Mouse (Mus musculus): ENCODE data around the gene Tespa1.
"Not testable (repeated sequence)": the region's sequence is repeated elsewhere in the genome, so short reads cannot be mapped to it uniquely, and the experiment has no call there.

The Tespa1 gene

DNA sequence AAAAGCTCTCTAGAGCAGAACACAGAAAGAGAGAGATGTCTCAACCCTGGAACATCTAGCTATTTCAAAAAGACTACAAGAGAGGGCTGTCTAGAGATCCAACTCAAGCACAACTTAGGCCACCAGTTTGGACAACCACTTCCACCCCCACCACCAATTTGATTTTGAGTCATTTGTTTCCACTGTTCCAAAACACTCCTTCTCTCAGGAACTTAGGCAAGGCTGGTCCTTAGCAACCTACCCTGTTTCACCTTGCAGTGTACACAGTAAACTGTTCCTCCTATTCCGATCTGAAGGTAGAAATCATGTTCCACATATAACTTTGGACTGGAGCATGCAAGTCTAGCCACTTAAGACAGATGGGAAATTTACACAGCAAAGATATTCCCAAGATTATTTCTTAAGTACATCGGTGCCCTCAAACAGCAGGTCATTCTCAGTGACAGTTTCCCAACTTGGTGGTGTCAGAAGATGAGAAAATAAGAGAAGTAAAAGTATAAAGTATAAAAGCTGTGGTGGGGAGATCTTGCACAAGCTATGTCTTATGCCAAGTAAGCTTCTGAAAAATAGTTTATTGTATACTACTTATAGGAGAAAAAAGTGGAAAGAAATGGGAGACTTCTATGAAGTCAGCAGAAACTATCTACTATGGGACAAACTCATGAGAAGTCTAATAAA is 47.5 kb downstream of the Tespa1 start:
- no peak overlapping the region for H3K4me3 ChIP-seq (replicated peaks; ENCODE audit: low read length)
- H3K36me3 ChIP-seq (ENCODE audit: insufficient read depth, low read length), result no peaks in the 10 kb centered on the region
- H3K27me3 ChIP-seq (ENCODE audit: insufficient read depth, low read length), result no peaks in the 10 kb centered on the region
- peaks cover 34% of the 10 kb centered on the region for H3K9me3 ChIP-seq (ENCODE audit: low read length)
- TF ChIP-seq NANOG (IDR thresholded peaks at IDR 0.05; ENCODE audit: borderline replicate concordance, low read length) (no peak), CTCF (conservative IDR thresholded peaks at IDR 0.05; ENCODE audit: low read length) (no peak), POU5F1 (IDR thresholded peaks at IDR 0.05; ENCODE audit: borderline replicate concordance, low read length) (no peak)
- no peaks in the 10 kb centered on the region for H3K4me1 ChIP-seq (replicated peaks; ENCODE audit: low read depth, low read length)

DNA sequence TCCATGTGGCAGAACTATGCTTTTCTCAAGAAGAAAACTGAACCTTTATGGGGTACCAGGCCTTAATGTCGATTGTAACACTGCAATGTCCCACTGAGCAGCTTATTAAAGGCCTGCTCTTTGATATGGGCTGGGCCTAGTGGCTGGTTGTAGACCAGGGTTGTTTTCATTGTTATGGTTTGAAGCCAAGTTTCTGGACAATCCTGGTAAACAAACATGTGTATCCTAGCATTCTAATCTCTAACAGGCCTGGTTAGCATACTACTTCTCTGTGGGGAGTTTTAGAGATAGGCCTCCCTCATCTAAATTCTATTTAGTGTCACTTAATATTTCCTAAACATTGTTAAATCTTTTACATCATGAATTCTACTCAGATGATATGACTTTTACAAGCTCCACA is 49.0 kb downstream of the Tespa1 start:
- Histone ChIP-seq H3K9me3 (ENCODE audit: low read length) (peaks cover 34% of the 10 kb centered on the region), H3K27me3 (ENCODE audit: insufficient read depth, low read length) (no peaks in the 10 kb centered on the region), H3K4me3 (replicated peaks; ENCODE audit: low read length) (no peak overlapping the region), H3K4me1 (replicated peaks; ENCODE audit: low read depth, low read length) (no peaks in the 10 kb centered on the region), H3K36me3 (ENCODE audit: insufficient read depth, low read length) (no peaks in the 10 kb centered on the region)
- TF ChIP-seq CTCF (conservative IDR thresholded peaks at IDR 0.05; ENCODE audit: low read length) (no peak), POU5F1 (IDR thresholded peaks at IDR 0.05; ENCODE audit: borderline replicate concordance, low read length) (no peak), NANOG (IDR thresholded peaks at IDR 0.05; ENCODE audit: borderline replicate concordance, low read length) (no peak)

DNA sequence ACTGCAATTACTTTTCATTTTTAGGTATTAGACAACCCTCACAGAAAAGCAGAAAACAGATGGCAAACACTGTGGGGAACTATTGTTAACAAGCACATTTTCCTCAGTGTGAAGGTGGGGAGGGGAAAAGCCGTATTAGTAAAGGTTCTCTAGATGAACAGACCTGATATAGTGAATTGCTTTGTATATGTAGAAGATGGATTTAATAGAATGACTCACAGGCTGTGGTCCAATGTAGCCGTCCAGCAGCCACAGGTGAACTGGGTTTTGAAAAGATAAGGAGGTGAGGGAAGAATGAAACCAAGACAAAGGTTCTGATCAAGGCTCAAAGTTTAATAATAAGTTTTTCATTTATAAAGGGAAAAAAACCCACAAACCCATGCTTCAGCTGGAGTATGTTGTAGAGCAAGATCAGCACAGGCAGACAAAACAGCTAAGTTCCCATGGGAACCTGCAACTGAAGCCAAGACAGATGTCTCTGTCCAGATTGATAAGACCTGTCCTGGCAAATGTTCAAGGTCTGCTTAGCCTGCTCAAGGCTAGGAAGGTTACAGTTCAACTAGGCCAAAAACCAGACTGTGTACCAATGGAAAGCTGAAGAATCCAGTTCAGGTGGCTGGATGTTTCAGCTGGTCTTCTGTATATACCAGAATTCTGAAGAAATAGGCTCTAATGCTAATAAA is 50.0 kb downstream of the Tespa1 start:
- no peaks in the 10 kb centered on the region for H3K4me1 ChIP-seq (replicated peaks; ENCODE audit: low read depth, low read length)
- H3K36me3 ChIP-seq (ENCODE audit: insufficient read depth, low read length), result no peaks in the 10 kb centered on the region
- peaks cover 34% of the 10 kb centered on the region for H3K9me3 ChIP-seq (ENCODE audit: low read length)
- no peaks in the 10 kb centered on the region for H3K27me3 ChIP-seq (ENCODE audit: insufficient read depth, low read length)
- TF ChIP-seq NANOG (IDR thresholded peaks at IDR 0.05; ENCODE audit: borderline replicate concordance, low read length), result no peak
- no peak for TF ChIP-seq POU5F1 (IDR thresholded peaks at IDR 0.05; ENCODE audit: borderline replicate concordance, low read length)
- TF ChIP-seq CTCF (conservative IDR thresholded peaks at IDR 0.05; ENCODE audit: low read length), result no peak
- H3K4me3 ChIP-seq (replicated peaks; ENCODE audit: low read length), result no peak overlapping the region

DNA sequence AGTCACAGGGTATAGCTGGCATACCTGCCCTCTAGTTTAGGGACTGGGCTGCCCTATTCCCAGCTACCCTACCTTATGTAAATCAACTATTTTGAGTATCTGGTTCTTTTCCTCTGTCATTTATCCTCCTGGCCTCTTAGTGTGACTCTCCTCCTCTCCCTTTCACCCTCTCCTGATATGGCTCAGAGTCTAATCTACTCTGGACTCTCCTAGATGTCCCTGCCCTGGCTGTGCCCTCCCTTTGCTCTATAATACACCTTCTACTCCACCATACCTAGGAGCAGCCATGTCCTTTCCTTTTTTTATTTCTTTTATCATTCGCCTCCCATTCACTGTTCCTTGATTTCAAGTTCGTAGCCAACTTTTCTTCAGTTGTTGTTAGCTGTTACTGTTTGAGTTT is 52.5 kb downstream of the Tespa1 start:
- H3K36me3 ChIP-seq (ENCODE audit: insufficient read depth, low read length), result no peaks in the 10 kb centered on the region
- TF ChIP-seq NANOG (IDR thresholded peaks at IDR 0.05; ENCODE audit: borderline replicate concordance, low read length) (no peak), POU5F1 (IDR thresholded peaks at IDR 0.05; ENCODE audit: borderline replicate concordance, low read length) (no peak), CTCF (conservative IDR thresholded peaks at IDR 0.05; ENCODE audit: low read length) (no peak)
- no peaks in the 10 kb centered on the region for H3K27me3 ChIP-seq (ENCODE audit: insufficient read depth, low read length)
- peaks cover 29% of the 10 kb centered on the region for H3K9me3 ChIP-seq (ENCODE audit: low read length)
- H3K4me3 ChIP-seq (replicated peaks; ENCODE audit: low read length), result no peak overlapping the region
- no peaks in the 10 kb centered on the region for H3K4me1 ChIP-seq (replicated peaks; ENCODE audit: low read depth, low read length)

DNA sequence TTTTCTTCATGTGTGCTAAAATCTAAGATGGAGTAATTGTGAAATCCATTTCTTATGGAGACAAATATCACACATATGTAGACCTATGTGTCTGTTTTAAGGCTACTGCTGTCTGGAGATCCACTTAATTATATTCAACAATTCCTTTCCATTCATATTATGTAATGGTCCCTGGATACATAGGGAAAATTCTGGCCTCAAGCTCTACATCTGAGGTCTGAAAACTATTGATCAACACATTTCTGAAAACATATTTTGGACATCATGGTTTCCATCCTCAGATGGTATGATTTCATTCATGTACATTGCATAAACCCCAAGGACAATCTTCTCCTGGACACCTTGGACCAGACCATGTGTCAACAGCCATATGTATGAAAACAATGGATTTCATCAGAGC is 71.6 kb downstream of the Tespa1 start, which contains the start of gene Vmn2r84:
TSS of gene Vmn2r84 (minus strand) at position 101 of the 400 bp plus-strand sequence.
- Histone ChIP-seq H3K27me3 (ENCODE audit: insufficient read depth, low read length) (no peaks in the 10 kb centered on the region), H3K36me3 (ENCODE audit: insufficient read depth, low read length) (no peaks in the 10 kb centered on the region)
- TF ChIP-seq POU5F1 (IDR thresholded peaks at IDR 0.05; ENCODE audit: borderline replicate concordance, low read length) (no peak), CTCF (conservative IDR thresholded peaks at IDR 0.05; ENCODE audit: low read length) (no peak), NANOG (IDR thresholded peaks at IDR 0.05; ENCODE audit: borderline replicate concordance, low read length) (no peak)

DNA sequence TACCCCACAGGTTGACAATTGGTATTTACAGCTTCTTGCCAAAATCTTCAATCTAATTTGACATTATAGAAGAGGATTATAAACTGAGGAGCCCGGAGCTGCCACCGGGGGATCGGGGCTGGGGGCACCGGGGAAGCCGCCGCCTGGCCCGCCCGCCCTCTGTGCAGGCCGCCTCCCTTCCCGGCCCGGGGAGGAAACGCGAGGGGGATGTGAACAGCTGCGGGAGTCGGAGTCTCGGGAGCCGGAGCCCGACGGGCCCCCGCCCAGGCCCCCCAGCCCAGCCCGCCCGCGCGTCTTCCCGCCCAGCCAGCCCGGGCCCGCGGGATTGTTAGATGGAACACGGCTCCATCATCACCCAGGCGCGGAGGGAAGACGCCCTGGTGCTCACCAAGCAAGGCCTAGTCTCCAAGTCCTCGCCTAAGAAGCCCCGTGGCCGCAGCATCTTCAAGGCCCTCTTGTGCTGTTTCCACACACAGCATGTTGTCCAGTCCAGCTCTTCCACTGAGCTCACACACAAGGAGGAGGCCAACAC is 89.6 kb downstream of the Tespa1 start:
- H3K27me3 ChIP-seq (ENCODE audit: insufficient read depth, low read length); H3K4me1 ChIP-seq (replicated peaks; ENCODE audit: low read depth, low read length); H3K36me3 ChIP-seq (ENCODE audit: insufficient read depth, low read length): not testable (repeated sequence)
- Histone ChIP-seq H3K4me3 (replicated peaks; ENCODE audit: low read length) (peak overlapping the region; percentile 61), H3K9me3 (ENCODE audit: low read length) (peaks cover 17% of the 10 kb centered on the region)

More for the DNA sequence above, 71.6 kb downstream of the Tespa1 start, which contains the start of gene Vmn2r84:
- H3K4me1 ChIP-seq (replicated peaks; ENCODE audit: low read depth, low read length), result no peaks in the 10 kb centered on the region
- no peak within 1 kb of the TSS for H3K4me3 ChIP-seq (replicated peaks; ENCODE audit: low read length)
- H3K9me3 ChIP-seq (ENCODE audit: low read length), result peaks cover 7% of the 10 kb centered on the region
